Mouse (Mus musculus) CH12.LX (cell line): ENCODE results near the gene 4930442H23Rik. TPM values are rescaled to one million over a fixed set of nuclear protein-coding genes. Genes with fewer than 3 reads are reported as not detected.
A peak's percentile ranks its signal among the peaks of the same experiment; 100 is the strongest.
"Not testable (repeated sequence)": the region's sequence is repeated elsewhere in the genome, so short reads cannot be mapped to it uniquely, and the experiment has no call there.

Experiments
- DNase-seq: peaks from one replicate; pipeline ENCODE4 v3.0.0-alpha.2; 2013; ENCODE audit errors: extremely low read depth
- H3K27ac ChIP-seq: 2 replicates; pipeline ENCODE4 v1.5.1; 2012; ENCODE audit warnings: low read depth, mild to moderate bottlenecking, control low read depth, moderate library complexity; ENCODE audit not compliant: insufficient read depth
- H3K27me3 ChIP-seq: replicated peaks from 2 replicates; pipeline ENCODE3; 2012; ENCODE audit warnings: inconsistent platforms
- H3K36me3 ChIP-seq, 2 experiments: replicated peaks in 1 of 2; 2 replicates each; pipeline versions ENCODE3 to v1.6.1; 2012; ENCODE audit warnings: inconsistent platforms in 1 of 2, low read length in 1 of 2, mild to moderate bottlenecking in 1 of 2, mixed read lengths in 1 of 2, moderate library complexity in 1 of 2; ENCODE audit not compliant: control insufficient read depth in 1 of 2, insufficient read depth in 1 of 2
- H3K4me1 ChIP-seq, 2 experiments: 2 replicates each; pipeline ENCODE4 v1.6.1; 2012; ENCODE audit warnings: inconsistent platforms in 1 of 2, moderate library complexity in 1 of 2; ENCODE audit not compliant: insufficient read depth in 2 of 2, control insufficient read depth in 1 of 2
- H3K4me2 ChIP-seq: 2 replicates; pipeline ENCODE4 v1.6.1; 2012; ENCODE audit warnings: low read depth, mild to moderate bottlenecking, control low read depth; ENCODE audit not compliant: poor library complexity, insufficient read depth, severe bottlenecking
- H3K4me3 ChIP-seq, 3 experiments: fragments of 150-350 bp in 1 of 3; sonication (generic) in 1 of 3; replicated peaks in 1 of 3; 2 replicates each; pipeline versions ENCODE3 to v1.5.1; 2011 to 2012; ENCODE audit warnings: low read depth in 2 of 3, low read length in 2 of 3, mild to moderate bottlenecking in 2 of 3, moderate library complexity in 2 of 3, control low read depth in 1 of 3, improper control_type of control experiment in 1 of 3, inconsistent platforms in 1 of 3, mixed read lengths in 1 of 3; ENCODE audit not compliant: poor library complexity in 1 of 3
- H3K79me2 ChIP-seq: replicated peaks from 2 replicates; pipeline ENCODE4 v1.6.1; 2012; ENCODE audit warnings: mild to moderate bottlenecking, moderate library complexity; ENCODE audit not compliant: control insufficient read depth, poor library complexity, insufficient read depth, severe bottlenecking; ENCODE audit errors: extremely low read depth
- H3K9ac ChIP-seq: 2 replicates; pipeline ENCODE4 v1.6.1; 2012; ENCODE audit warnings: low read depth, mild to moderate bottlenecking, control low read depth, moderate library complexity; ENCODE audit not compliant: insufficient read depth
- H3K9me3 ChIP-seq: replicated peaks from 2 replicates; pipeline ENCODE3; 2012; ENCODE audit warnings: low read length, inconsistent platforms, mixed read lengths
- CHD1 ChIP-seq: IDR thresholded peaks from 2 replicates; pipeline ENCODE4 v1.6.1; 2012; ENCODE audit warnings: low read depth, low read length, improper control_type of control experiment, inconsistent platforms
- CTCF ChIP-seq, 2 experiments: IDR thresholded peaks in 1 of 2; conservative IDR thresholded peaks in 1 of 2; 2 replicates each; pipeline ENCODE4 v1.5.1; 2011 to 2012; ENCODE audit warnings: low read depth in 2 of 2, low read length in 2 of 2, improper control_type of control experiment in 1 of 2, inconsistent platforms in 1 of 2, mild to moderate bottlenecking in 1 of 2, moderate library complexity in 1 of 2
- ELF1 ChIP-seq: IDR thresholded peaks from 2 replicates; pipeline ENCODE4 v1.6.1; 2014; ENCODE audit warnings: low read depth, mild to moderate bottlenecking, inconsistent platforms, low read length, improper control_type of control experiment
- ETS1 ChIP-seq: conservative IDR thresholded peaks from 2 replicates; pipeline ENCODE4 v1.6.1; 2012; ENCODE audit warnings: low read depth, mild to moderate bottlenecking, inconsistent platforms, low read length, improper control_type of control experiment, moderate library complexity
- HCFC1 ChIP-seq: IDR thresholded peaks from 2 replicates; pipeline ENCODE4 v1.6.1; 2012; ENCODE audit warnings: low read depth, mild to moderate bottlenecking, inconsistent platforms, low read length, improper control_type of control experiment
- IRF4 ChIP-seq: IDR thresholded peaks from 2 replicates; pipeline ENCODE4 v1.6.1; 2014; ENCODE audit warnings: low read depth, mild to moderate bottlenecking, inconsistent platforms, low read length, improper control_type of control experiment
- MXI1 ChIP-seq: IDR thresholded peaks from 2 replicates; pipeline ENCODE4 v1.6.1; 2011; ENCODE audit warnings: mild to moderate bottlenecking, low read depth, low read length, improper control_type of control experiment
- MYC ChIP-seq: IDR thresholded peaks from 2 replicates; pipeline ENCODE4 v1.6.1; 2011; ENCODE audit warnings: low read depth, mild to moderate bottlenecking, improper control_type of control experiment, low read length
- POLR2A ChIP-seq: IDR thresholded peaks from 2 replicates; pipeline ENCODE4 v1.6.1; 2011; ENCODE audit warnings: low read depth, mild to moderate bottlenecking, improper control_type of control experiment, low read length
- RCOR1 ChIP-seq: conservative IDR thresholded peaks from 2 replicates; pipeline ENCODE4 v1.6.1; 2012; ENCODE audit warnings: low read depth, mild to moderate bottlenecking, inconsistent platforms, low read length, improper control_type of control experiment
- SIN3A ChIP-seq: IDR thresholded peaks from 2 replicates; pipeline ENCODE4 v1.6.1; 2012; ENCODE audit warnings: low read length, improper control_type of control experiment, inconsistent platforms
- TBP ChIP-seq: conservative IDR thresholded peaks from 2 replicates; pipeline ENCODE4 v1.6.1; 2011; ENCODE audit warnings: low read depth, low read length, improper control_type of control experiment
- ZC3H11A ChIP-seq: IDR thresholded peaks from 2 replicates; pipeline ENCODE4 v1.6.1; 2012; ENCODE audit warnings: low read depth, mild to moderate bottlenecking, inconsistent platforms, low read length, improper control_type of control experiment
- ZMIZ1 ChIP-seq: IDR thresholded peaks from 2 replicates; pipeline ENCODE4 v1.6.1; 2012; ENCODE audit warnings: low read depth, mild to moderate bottlenecking, inconsistent platforms, low read length, improper control_type of control experiment
- ZNF384 ChIP-seq: IDR thresholded peaks from 2 replicates; pipeline ENCODE4 v1.6.1; 2012; ENCODE audit warnings: low read depth, low read length, improper control_type of control experiment, inconsistent platforms
- dilution Hi-C: fragments of 300-500 bp; cut with MboI; formaldehyde crosslinking; loops from 2 replicates; pipeline ENCODE4 v1.14.3; 2020; ENCODE audit warnings: low sequenced_read_pairs; ENCODE audit not compliant: extremely low pct_unique_long_range_greater_than_20kb, extremely low pct_ligation_motif_present
- in situ Hi-C: fragments of 300-500 bp; cut with MboI; formaldehyde crosslinking; loops from 3 replicates; pipeline ENCODE4 v1.14.3; 2019; ENCODE audit warnings: low sequenced_read_pairs, low pct_ligation_motif_present, low pct_unique_long_range_greater_than_20kb, mixed read lengths
- polyA plus RNA-seq: library from polyadenylated mRNA; unstranded; fragments of >175 nt; gene quantifications from 2 replicates; pipeline ENCODE4 v1.2.1, GENCODE M21; 2012; ENCODE audit warnings: low read depth; ENCODE audit not compliant: insufficient read length
- total RNA-seq, 2 experiments: library from RNA; depleted of rRNA; stranded (reverse); fragments of 300-350 nt in 1 of 2; fragments of >200 nt in 1 of 2; gene quantifications; 2 replicates each; pipeline ENCODE4 v1.2.3; 2012 to 2014

4930442H23Rik gene
- total and polyA plus RNA-seq, 3 experiments: 0.27 TPM; not detected in 2

GRCm38 (mm10) chr10:81175936-81176465 lies 7.6 kb downstream of the 4930442H23Rik start:
- peaks cover 37 to 39% of the 10 kb centered on the region in 2 experiments for H3K36me3 ChIP-seq
- H3K9ac ChIP-seq: peak overlapping the region; percentile 23; the same call in 1 of the 2 replicates
- peak overlapping the region; percentile 93 for H3K4me2 ChIP-seq
- H3K4me3 ChIP-seq: peak overlapping the region in 2 of 3 experiments; percentile 21 to 99
- peaks cover 39% of the 10 kb centered on the region for H3K79me2 ChIP-seq
- H3K27me3 ChIP-seq: no peaks in the 10 kb centered on the region
- DNase-seq: no peak
- dilution Hi-C loops (no loop called here), in situ Hi-C loops (loop anchor here (10.0 kb wide), 1 partner anchor 101 kb away; the partner anchor contains the start of gene Thop1)
- no peak for TF ChIP-seq MYC
- TF ChIP-seq CTCF (conservative IDR thresholded peaks at IDR 0.05 in 1 of 2, IDR thresholded peaks at IDR 0.05 in 1 of 2; ENCODE audit: low read depth in 2 of 2, low read length in 2 of 2): no peak
- no peak for TF ChIP-seq CHD1
- no peak for TF ChIP-seq ETS1
- no peak for TF ChIP-seq ZC3H11A
- no peak for TF ChIP-seq TBP
- no peak for TF ChIP-seq POLR2A
- TF ChIP-seq SIN3A: no peak
- no peak for TF ChIP-seq ELF1
- TF ChIP-seq ZNF384: 0 out of 2 replicates have a peak, but pooled peaks have one; percentile 22
- no peak for TF ChIP-seq IRF4
- 0 out of 2 replicates have a peak, but pooled peaks have one; percentile 9 for TF ChIP-seq RCOR1
- no peak for TF ChIP-seq ZMIZ1
- no peak for TF ChIP-seq HCFC1
- no peak for TF ChIP-seq MXI1
- no peak overlapping the region for H3K27ac ChIP-seq
- no peaks in the 10 kb centered on the region for H3K9me3 ChIP-seq
- H3K4me1 ChIP-seq: peaks cover 22 to 43% of the 10 kb centered on the region in 2 experiments

- H3K27me3 ChIP-seq, DNase-seq, H3K27ac ChIP-seq, H3K9me3 ChIP-seq, dilution Hi-C loops: not testable (repeated sequence)
- Histone ChIP-seq H3K9ac (0 out of 2 replicates have a peak overlapping the region, but pooled peaks have one; percentile 9), H3K79me2 (peaks cover 38% of the 10 kb centered on the region), H3K4me1 (peaks cover 22 to 36% of the 10 kb centered on the region in 2 experiments), H3K4me3 (peak overlapping the region in 1 of 3 experiments; percentile 28), H3K4me2 (peak overlapping the region; percentile 93), H3K36me3 (peaks cover 30 to 33% of the 10 kb centered on the region in 2 experiments)
- in situ Hi-C loops: loop anchor here (10.0 kb wide), 1 partner anchor 101 kb away; the partner anchor contains the start of gene Thop1
- TF ChIP-seq CTCF (conservative IDR thresholded peaks at IDR 0.05 in 1 of 2, IDR thresholded peaks at IDR 0.05 in 1 of 2; ENCODE audit: low read depth in 2 of 2, low read length in 2 of 2): peak in 1 of 2 experiments; percentile 6; a peak in 1 of 4 replicates
- peak; percentile 77 for TF ChIP-seq ZNF384
- TF ChIP-seq SIN3A: peak; percentile 15; the same call in 1 of the 2 replicates
- TF ChIP-seq MYC: peak; percentile 5; the same call in 1 of the 2 replicates
- peak; percentile 10; the same call in 1 of the 2 replicates for TF ChIP-seq MXI1
Observed at GRCm38 (mm10) chr10:81175345-81175701, 8.3 kb downstream of the 4930442H23Rik start.
